Mouse (Mus musculus) neural tube, embryonic 11.5 days (tissue): Measurements from ENCODE around the gene Erich6. TPM values are rescaled to one million over a fixed set of nuclear protein-coding genes. Genes with fewer than 3 reads are reported as not detected.
A peak's percentile ranks its signal among the peaks of the same experiment; 100 is the strongest.

Source experiments
- ATAC-seq: fragments of 200-750 bp; cut with Nextera tagmentation; 2 replicates; pipeline ENCODE4 v1.8.0; 2017; ENCODE audit warnings: moderate number of reproducible peaks, mild to moderate bottlenecking, moderate TSS enrichment, moderate library complexity; ENCODE audit not compliant: insufficient read depth, low FRiP score, low TSS enrichment
- DNase-seq: peaks from one replicate; pipeline ENCODE4 v3.0.0-alpha.2; 2015; ENCODE audit warnings: low spot score
- H3K27ac ChIP-seq: fragments of 300-500 bp; sonication (generic); 2 replicates; pipeline ENCODE4 v1.5.1; 2014; ENCODE audit warnings: low read depth, mild to moderate bottlenecking, low read length
- H3K27me3 ChIP-seq: fragments of 300-500 bp; sonication (generic); 2 replicates; pipeline ENCODE4 v1.6.1; 2014; ENCODE audit warnings: mild to moderate bottlenecking, low read length, mixed read lengths; ENCODE audit not compliant: control insufficient read depth, insufficient read depth
- H3K36me3 ChIP-seq: fragments of 300-500 bp; sonication (generic); 2 replicates; pipeline ENCODE4 v1.6.1; 2014; ENCODE audit warnings: mild to moderate bottlenecking, low read length, moderate library complexity, mixed read lengths; ENCODE audit not compliant: control insufficient read depth, insufficient read depth
- H3K4me1 ChIP-seq: fragments of 300-500 bp; sonication (generic); 2 replicates; pipeline ENCODE4 v1.6.1; 2014; ENCODE audit warnings: low read length, mixed read lengths; ENCODE audit not compliant: control insufficient read depth, insufficient read depth
- H3K4me2 ChIP-seq: fragments of 300-500 bp; sonication (generic); 2 replicates; pipeline ENCODE4 v1.6.1; 2014; ENCODE audit warnings: low read depth, mild to moderate bottlenecking, moderate library complexity
- H3K4me3 ChIP-seq: fragments of 300-500 bp; sonication (generic); 2 replicates; pipeline ENCODE4 v1.5.1; 2014; ENCODE audit warnings: low read depth, low read length
- H3K9ac ChIP-seq: fragments of 300-500 bp; sonication (generic); 2 replicates; pipeline ENCODE4 v1.6.1; 2014; ENCODE audit warnings: mild to moderate bottlenecking, low read length
- H3K9me3 ChIP-seq: fragments of 300-500 bp; sonication (generic); 2 replicates; pipeline ENCODE4 v1.6.1; 2016; ENCODE audit warnings: low read length; ENCODE audit not compliant: control insufficient read depth
- whole genome bisulfite sequencing: fragments of 180-500 bp; shearing (Covaris S2); extraction: QIAGEN DNeasy Blood & Tissue Kit; methylation state at CpG from one replicate; pipeline ENCODE4 v1.1.7; 2014; 5-methylcytosine and 5-hydroxymethylcytosine counted together
- polyA plus RNA-seq: library from polyadenylated mRNA; unstranded; fragments of >200 nt; fragmentation: Nextera tagmentation; extraction: Ambion mirVana; gene quantifications from 2 replicates; pipeline ENCODE4 v1.2.1, GENCODE M21; 2014

The Erich6 gene
- not detected in 2 replicates for polyA plus RNA-seq

DNA sequence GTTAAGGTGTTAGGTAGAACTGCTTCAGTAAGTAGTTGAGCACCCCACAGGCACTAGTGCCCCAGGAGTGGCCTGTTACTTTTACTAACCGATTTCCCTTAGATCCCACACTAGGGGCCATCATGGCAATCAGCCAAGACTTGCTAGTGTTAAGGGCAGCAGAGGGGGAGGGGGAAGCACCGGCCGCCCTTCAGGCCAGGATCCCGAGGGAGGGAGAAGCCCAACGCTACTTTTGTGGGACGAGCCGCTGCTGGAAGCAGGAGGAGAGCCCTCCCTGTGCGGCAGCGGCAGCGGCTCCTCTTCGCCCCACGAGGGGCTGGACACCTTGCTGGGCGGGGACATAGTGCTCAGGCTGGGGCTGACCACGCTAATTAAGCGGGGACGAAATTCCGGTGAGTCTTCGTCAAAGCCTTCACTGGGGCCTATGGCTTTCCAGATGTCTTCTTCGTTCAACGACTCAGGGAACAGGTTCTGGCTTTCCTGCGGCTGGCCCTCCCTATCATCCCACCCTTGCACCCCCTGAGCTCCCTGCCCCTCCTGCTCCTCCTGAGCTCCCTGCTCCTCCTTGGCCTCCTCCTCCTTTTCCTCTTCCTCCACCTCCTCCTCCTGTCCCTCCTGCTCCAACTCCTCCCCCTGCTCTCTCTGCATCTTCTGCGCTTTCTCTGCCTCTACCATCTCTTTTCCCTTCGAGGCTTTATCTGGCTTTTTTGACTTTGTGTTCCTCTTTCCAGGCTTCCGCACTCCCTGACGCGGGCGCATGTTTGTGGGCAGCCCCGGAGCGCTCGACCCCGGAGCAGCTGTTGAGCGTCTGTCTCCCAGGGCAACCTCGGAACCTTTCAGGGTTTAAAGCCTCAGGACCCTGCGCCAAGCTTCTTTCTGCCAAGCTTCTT lies at the start of gene Erich6:
TSS of gene Erich6 (minus strand) at position 802 of the 890 bp plus-strand sequence.
- Histone ChIP-seq H3K4me1 (peaks cover 3% of the 10 kb centered on the region; the same call in 1 of the 2 replicates), H3K4me3 (peak within 1 kb of the TSS; percentile 53), H3K9ac (peak within 1 kb of the TSS; percentile 65), H3K27ac (no peak within 1 kb of the TSS), H3K36me3 (no peaks in the 10 kb centered on the region), H3K4me2 (peak within 1 kb of the TSS; percentile 94), H3K27me3 (no peaks in the 10 kb centered on the region), H3K9me3 (no peaks in the 10 kb centered on the region; the same call in 1 of the 2 replicates)
- whole genome bisulfite sequencing: under 1% methylated on average over 31 of the region's 34 CpGs
- ATAC-seq: peak; percentile 83
- DNase-seq: peak; percentile 63

DNA sequence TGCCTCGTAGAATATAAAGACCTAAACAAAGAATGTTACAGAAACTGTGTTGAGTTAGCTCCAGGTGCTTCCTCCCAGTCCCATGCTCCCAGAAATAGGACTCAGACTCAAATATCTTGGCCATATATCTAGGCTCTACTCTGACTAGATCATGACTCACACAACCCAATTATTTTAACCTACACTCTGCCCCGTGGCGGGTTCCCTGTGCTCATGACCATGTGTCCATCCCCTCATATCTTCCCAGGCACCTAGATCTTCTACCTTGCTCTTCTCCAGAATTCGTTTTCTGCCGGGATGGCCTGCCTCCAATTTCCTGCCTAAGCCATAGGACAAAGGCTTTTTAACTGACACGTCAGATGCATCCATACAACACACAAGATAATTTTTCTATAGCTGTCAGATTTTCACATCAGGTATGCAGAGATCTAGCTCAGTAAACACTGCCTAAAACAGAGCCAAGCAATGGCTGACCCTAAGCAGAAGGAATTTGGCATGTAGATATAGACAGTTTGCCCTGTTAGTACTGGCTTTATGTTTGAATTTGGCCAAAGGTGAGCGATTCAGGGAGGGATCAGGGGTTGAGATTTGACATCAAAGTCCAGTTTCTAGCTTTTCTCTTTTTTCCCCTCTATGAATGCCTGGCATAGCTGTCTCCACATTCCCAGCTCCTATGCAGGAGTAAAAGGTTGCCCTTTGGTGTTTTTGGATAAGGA lies 49.4 kb upstream of the Erich6 start:
- no peaks in the 10 kb centered on the region for H3K27me3 ChIP-seq
- H3K27ac ChIP-seq: no peak overlapping the region
- no peak overlapping the region for H3K4me2 ChIP-seq
- no peak overlapping the region for H3K9ac ChIP-seq
- H3K4me3 ChIP-seq: no peak overlapping the region
- no peaks in the 10 kb centered on the region for H3K9me3 ChIP-seq
- DNase-seq (no peak), ATAC-seq (no peak)
- H3K36me3 ChIP-seq: no peaks in the 10 kb centered on the region
- H3K4me1 ChIP-seq: no peaks in the 10 kb centered on the region
- 90% methylated on average over 7 of the region's 7 CpGs for WGBS

DNA sequence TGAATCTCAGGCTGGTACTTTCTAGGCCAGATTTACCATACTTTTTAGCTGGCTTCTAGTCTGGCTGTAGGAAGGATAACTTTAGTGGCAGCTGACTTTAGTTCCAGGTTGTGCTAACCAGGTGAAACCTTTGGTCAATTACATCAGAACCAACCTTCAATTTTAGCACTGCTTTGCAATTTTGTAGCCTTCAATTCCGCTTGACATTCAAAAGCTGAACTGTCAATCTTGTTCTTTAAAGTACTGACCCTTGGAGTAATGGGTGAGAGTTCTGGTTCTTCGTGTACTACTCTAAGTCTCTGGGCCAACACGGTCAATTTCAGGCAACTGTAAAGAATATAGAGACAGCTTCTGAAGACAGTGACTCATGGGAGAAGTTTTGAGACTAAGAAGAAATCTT lies 48.4 kb upstream of the Erich6 start:
- Histone ChIP-seq H3K4me3 (no peak overlapping the region), H3K27me3 (no peaks in the 10 kb centered on the region), H3K4me2 (no peak overlapping the region), H3K9me3 (no peaks in the 10 kb centered on the region), H3K4me1 (no peaks in the 10 kb centered on the region), H3K36me3 (no peaks in the 10 kb centered on the region), H3K9ac (no peak overlapping the region), H3K27ac (no peak overlapping the region)
- DNase-seq (no peak), ATAC-seq (no peak)
- 91% methylated on average over 3 of the region's 3 CpGs for WGBS

GRCm38 (mm10) chr3:58683346-58683745 lies 46.3 kb upstream of the Erich6 start:
- Histone ChIP-seq H3K4me2 (no peak overlapping the region), H3K27me3 (no peaks in the 10 kb centered on the region), H3K9me3 (no peaks in the 10 kb centered on the region), H3K36me3 (no peaks in the 10 kb centered on the region), H3K9ac (no peak overlapping the region), H3K4me3 (no peak overlapping the region), H3K4me1 (no peaks in the 10 kb centered on the region; the same call in 1 of the 2 replicates), H3K27ac (no peak overlapping the region)
- DNase-seq: no peak
- ATAC-seq: no peak
- WGBS: 86% methylated on average over 7 of the region's 7 CpGs

DNA sequence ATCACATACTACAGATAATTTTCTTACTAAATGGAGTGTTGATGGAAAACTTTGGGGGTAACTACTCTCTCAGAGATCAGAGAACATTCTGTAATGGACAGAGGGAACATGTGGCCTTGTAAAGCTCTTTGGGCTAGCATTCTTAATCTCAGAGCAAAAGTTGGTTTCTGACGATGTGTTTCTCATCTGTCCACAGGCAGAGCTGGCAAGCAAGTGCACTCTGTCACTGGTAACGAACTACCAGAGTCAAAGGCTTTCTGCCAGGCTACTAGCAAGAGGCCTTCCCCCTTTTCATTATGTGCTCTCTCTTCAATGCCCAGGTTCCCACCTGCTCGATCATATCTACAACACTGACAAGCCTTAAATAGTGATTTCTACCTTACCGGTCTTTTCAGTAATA lies 45.3 kb upstream of the Erich6 start:
- Histone ChIP-seq H3K4me2 (no peak overlapping the region), H3K27ac (no peak overlapping the region), H3K4me3 (no peak overlapping the region), H3K9ac (no peak overlapping the region), H3K27me3 (no peaks in the 10 kb centered on the region), H3K9me3 (no peaks in the 10 kb centered on the region), H3K36me3 (no peaks in the 10 kb centered on the region), H3K4me1 (peaks cover under 1% of the 10 kb centered on the region; the same call in 1 of the 2 replicates)
- WGBS: 84% methylated on average over 4 of the region's 4 CpGs
- no peak for ATAC-seq
- no peak for DNase-seq

GRCm38 (mm10) chr3:58681831-58682230 lies 44.8 kb upstream of the Erich6 start:
- Histone ChIP-seq H3K4me1 (peaks cover 4% of the 10 kb centered on the region), H3K36me3 (no peaks in the 10 kb centered on the region), H3K9me3 (no peaks in the 10 kb centered on the region), H3K27ac (no peak overlapping the region), H3K9ac (no peak overlapping the region), H3K4me2 (no peak overlapping the region), H3K27me3 (no peaks in the 10 kb centered on the region), H3K4me3 (no peak overlapping the region)
- no peak for ATAC-seq
- WGBS: 17% methylated on average over 2 of the region's 2 CpGs
- DNase-seq: no peak

- H3K4me3 ChIP-seq: no peak overlapping the region
- no peak for DNase-seq
- 78% methylated on average over 7 of the region's 7 CpGs for WGBS
These were observed 44.1 kb upstream of the Erich6 start for GRCm38 (mm10) chr3:58680943-58681637.

DNA sequence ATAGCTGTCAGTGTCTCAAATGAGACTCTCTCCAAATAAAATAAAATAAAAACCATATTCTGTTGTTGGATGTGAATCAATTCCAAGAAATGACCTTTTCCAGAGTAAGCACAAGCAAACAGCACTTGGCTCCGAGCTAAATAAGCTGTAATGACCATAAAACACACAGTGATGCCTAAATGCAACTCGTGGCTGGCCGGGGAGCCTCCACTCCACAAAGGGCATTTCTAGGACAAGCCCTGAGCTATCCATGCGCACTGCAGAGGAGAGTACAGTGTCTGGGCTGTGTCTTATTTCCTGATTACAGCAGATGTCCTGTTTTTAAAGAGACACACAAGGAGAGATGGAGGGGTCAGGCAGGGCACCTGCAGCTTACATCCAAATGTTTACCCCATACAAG lies 43.0 kb upstream of the Erich6 start:
- no peaks in the 10 kb centered on the region for H3K27me3 ChIP-seq
- 20% methylated on average over 4 of the region's 4 CpGs for WGBS
- DNase-seq: no peak
- H3K9ac ChIP-seq: no peak overlapping the region
- no peaks in the 10 kb centered on the region for H3K36me3 ChIP-seq
- H3K4me2 ChIP-seq: no peak overlapping the region
- no peaks in the 10 kb centered on the region for H3K9me3 ChIP-seq
- ATAC-seq: no peak
- no peak overlapping the region for H3K4me3 ChIP-seq
- peaks cover 4% of the 10 kb centered on the region for H3K4me1 ChIP-seq
- no peak overlapping the region for H3K27ac ChIP-seq

More at GRCm38 (mm10) chr3:58680943-58681637, 44.1 kb upstream of the Erich6 start:
- no peak overlapping the region for H3K4me2 ChIP-seq
- H3K4me1 ChIP-seq: peaks cover 4% of the 10 kb centered on the region
- H3K9ac ChIP-seq: no peak overlapping the region
- ATAC-seq: no peak
- no peaks in the 10 kb centered on the region for H3K9me3 ChIP-seq
- no peaks in the 10 kb centered on the region for H3K36me3 ChIP-seq
- no peaks in the 10 kb centered on the region for H3K27me3 ChIP-seq
- H3K27ac ChIP-seq: no peak overlapping the region
